Mouse (Mus musculus): ENCODE measurements around the gene Farp2.

DNA sequence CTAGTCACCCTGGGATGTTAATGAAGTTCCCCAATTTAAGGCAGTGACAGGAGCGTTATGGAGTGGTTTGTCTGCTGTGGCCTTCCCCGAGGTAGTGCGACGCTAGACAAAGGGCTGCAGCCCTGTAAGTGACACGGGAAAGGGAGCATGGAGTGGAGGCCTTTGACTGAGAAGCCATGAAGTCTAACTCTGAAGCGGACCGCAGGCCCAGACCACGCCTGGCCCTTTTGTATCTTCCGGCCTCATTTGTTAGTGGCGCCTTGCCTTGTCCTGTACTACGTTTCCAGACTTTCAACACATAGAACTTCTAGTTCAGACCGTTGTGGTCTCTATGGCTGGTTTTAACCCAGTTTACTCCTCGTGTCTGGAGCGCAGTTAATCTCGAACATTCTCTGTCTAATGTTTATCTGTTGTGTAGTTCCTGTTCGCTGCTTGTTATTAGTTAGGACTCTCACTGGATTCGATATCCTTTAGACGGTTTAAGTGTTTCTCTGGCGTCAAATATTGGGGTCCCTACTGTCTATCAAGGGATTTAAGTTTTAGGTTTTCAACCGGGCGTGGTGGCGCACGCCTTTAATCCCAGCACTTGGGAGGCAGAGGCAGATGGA lies 32.3 kb upstream of the Farp2 start:
- TF ChIP-seq CTCF (IDR thresholded peaks at IDR 0.05; ENCODE audit: low read depth): no peak
- TF ChIP-seq EP300 (IDR thresholded peaks at IDR 0.05; ENCODE audit: low read depth): no peak
